Mouse (Mus musculus) kidney, adult 8-10 months (tissue): ENCODE measurements around the gene Plekhg1.

Experiments used
- DNase-seq, 2 experiments: peaks; one replicate each; pipeline ENCODE4 v3.0.0; 2022

The Plekhg1 gene

DNA sequence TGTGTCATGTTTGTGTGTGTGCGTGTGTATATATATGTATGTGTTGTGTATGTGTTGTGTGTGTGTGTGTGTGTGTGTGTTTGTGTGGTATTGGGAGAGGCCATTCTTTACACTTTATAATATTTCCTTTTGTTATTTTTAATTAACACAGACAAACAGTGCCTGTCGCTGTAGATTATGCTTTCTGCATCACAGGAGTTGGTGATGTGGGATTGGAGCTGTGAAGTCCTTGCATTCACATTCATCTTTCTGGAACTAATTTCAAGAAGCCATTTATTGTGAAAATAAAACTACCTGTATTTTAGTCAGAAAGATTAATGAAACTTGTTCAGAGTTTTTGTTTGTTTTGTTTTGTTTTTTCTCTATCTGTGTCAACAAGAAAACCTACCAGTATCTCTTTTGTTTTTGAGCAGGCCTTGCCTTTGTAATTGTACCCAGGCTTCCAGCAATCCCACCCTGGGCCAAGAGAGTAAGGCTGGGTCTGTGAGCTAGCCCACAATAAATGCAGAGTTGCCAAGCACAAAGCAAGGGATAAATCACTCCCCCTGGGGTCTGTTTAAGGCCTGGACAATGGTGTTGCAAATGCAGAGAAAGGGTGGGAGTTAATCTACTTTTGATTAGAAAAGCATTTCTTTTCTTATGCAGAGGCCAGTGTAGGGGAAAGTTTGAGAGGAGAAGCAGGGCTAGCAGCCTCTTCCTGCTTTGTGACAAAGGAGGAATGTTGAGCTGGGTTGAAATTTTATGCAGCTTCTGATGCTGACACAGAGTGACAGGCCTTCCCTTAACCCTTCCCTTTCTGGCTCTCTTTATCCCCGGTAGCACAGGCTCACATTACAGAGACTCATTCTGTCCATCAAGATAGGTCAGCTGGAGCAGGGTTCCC lies 151.5 kb downstream of the Plekhg1 start:
- DNase-seq: no peak

DNA sequence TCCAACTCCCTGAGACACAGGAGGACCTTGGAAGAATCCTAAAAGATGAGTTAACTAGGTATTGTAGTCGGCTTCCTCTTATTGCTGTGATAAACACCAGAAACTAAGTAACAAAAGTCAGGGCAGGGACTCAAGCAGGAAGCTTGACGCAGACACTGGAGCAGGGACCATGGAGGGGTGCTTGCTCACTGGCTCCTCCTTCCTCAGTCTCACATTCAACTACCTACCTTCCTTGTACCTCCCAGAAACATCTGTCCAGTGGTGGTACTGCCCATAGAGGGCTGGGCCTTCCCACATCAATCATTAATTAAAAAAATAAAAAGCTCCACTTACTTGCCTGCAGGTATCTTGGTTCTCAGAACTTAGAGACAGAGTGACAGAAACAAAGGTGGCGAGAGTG lies 152.2 kb downstream of the Plekhg1 start:
- DNase-seq: no peak

DNA sequence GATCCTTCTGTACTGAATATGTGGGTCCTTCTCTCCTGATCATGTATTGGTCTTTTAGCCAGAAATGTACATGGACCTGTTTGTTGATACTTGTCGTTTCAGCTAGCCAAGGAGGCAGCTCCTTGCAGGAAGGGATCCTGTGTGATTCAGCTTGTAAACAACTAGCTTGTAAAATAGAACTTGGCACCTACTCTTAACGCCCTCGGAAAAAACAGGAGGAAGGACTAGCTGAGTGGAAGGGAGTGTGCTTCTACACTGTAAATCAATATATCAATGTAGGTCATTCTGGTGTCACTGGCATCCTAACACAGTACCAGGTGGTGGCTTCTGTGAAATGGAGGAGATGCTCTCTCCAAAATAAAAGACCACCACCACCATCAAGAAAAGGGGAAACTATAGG lies 157.9 kb downstream of the Plekhg1 start:
- peak in 1 of 2 experiments; percentile 40 for DNase-seq

DNA sequence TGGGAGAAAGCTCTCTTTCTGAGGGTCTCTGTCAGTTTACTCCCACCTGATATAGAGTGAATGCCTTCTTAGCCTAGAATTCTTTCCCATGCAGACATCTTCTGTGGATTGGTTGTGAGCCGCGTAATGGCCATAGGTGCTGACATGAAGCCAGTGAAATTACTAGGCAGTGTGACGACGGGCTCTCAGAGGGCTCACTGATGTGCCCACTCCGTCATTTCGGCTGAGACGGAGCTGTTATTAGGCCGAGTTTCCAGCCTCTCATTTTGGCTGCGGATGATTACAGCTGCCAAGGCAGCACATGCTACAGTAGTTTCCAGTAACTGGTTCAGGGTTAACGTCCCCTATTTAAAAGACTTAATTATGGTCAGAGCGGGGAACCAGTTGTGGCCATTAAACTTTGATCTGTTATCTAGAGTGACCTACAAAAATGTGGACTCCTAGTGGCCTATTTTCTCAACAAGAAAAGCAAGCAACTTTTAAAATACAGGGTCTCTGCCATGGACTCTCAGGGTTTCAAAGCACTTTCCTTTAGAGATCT lies 160.3 kb downstream of the Plekhg1 start:
- no peak for DNase-seq

- no peak for DNase-seq
These were observed 165.6 kb downstream of the Plekhg1 start for GRCm38 (mm10) chr10:3905747-3906146.

DNA sequence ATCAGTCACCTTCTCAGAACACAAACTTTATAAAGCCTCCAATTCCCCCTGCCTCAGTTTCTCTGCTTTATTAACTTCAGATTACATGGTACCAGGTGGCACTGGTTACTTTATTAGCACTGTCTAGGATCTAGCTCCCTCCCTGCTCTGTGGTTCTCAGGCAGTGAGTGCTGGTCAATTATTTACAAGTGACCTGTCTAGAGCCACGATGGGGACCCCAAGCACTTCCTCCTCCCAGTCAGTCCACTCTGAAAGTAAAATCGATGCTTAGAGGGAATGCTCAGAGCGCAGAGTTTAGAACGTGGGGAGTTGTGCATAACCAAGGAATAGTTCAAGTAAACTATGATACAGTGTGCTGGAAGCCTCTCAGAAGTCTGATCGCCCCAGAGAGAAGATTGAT lies 173.9 kb downstream of the Plekhg1 start:
- DNase-seq: no peak

- DNase-seq: peak in 1 of 2 experiments; percentile 35
These were observed 180.4 kb downstream of the Plekhg1 start for GRCm38 (mm10) chr10:3920368-3921152.

GRCm38 (mm10) chr10:3928008-3928545 lies 187.9 kb downstream of the Plekhg1 start:
- DNase-seq: no peak

DNA sequence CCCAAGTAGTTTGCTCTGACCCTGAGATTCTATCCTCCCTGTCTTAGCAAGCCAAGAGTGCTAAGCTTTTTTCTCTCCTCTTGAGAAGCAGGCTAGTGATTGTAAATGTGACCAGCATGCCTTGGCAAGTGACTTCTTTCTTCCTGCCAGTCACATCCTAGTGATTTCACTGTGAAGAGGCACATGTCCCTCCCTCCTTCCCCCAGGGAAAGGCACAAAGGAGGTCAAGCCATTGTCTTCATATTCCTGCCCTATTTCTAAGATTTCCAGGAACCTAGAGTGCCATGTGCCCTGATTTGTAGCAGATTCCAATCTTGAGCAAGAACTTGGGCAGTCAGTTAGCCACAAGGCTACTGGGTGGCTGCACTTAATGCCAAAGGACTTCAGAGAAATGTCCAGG lies 191.7 kb downstream of the Plekhg1 start:
- DNase-seq: no peak

- no peak for DNase-seq
These were observed 193.3 kb downstream of the Plekhg1 start for GRCm38 (mm10) chr10:3933311-3933940.

DNA sequence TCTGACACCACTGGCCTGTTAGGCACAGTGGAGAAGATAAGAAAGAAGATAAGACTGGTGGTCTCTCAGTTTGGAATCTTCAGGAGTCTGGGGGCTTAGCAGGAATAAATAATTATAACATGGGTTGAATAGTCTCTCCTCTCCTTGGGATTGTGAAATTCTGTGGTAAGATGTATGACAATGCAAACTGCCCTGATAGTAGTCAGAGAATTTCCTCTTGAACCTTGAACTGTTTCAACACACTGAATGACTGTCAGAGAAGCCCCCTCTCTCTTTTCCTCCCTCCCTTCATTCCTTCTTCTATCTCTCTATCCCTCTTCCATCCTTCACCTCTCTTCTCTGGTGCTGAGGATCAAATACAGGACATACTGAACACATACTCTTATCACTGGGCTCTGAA lies 196.7 kb downstream of the Plekhg1 start:
- DNase-seq: no peak

GRCm38 (mm10) chr10:3939895-3940595 lies 199.9 kb downstream of the Plekhg1 start:
- no peak for DNase-seq

DNA sequence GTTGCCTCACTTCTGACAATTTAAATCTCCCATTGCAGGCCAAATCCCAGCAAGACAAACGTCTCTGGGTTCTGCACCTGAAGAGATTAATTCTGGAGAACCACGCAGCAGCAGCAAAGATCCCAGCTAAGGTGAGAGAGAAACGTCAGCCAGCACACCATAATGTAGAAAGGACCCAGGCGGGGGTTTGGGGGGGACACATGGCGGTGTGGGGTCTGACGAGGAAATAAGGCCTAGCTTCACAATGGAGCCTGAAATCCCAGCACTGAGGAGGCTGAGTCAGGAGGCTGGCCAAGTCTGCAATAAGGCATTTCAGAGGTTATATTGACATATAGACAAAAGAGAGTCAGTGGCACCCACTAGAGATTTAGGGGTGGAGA lies 200.4 kb downstream of the Plekhg1 start:
- DNase-seq: no peak

DNA sequence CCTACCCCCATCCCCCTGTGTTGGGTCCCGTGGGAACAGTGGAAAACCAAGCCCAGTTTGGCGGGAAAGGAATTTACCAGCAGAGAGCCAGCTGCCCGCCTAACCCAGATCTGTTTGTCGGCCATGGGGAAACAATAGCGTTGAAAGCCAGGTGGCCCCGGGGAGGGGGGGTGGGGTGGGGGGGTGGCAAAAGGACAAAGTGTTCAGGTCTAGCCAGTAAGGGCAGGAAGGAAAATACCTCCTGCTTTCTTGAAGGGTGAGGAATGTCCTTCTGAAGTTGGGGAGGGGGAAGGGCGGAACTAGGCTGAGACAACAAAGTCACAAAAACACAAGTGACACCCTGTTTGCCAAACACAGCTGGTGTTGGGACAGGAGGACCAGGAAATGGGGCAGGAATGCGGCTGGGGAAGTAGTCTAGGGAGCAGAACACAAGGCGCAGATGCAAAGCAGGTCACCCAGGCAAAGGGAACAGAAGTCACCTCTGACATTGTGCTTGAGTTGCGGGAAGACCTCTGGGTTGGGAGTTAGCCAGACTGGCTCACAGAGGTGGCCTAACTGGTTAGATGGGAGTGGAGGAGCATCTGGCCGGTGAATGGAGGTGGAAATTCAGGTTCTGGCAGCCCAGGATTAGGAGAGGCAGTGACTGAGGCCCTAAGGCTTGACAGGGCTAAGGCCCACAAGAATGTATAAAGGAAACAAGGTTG lies 201.0 kb downstream of the Plekhg1 start:
- peak; percentile 47 to 74 for DNase-seq

DNA sequence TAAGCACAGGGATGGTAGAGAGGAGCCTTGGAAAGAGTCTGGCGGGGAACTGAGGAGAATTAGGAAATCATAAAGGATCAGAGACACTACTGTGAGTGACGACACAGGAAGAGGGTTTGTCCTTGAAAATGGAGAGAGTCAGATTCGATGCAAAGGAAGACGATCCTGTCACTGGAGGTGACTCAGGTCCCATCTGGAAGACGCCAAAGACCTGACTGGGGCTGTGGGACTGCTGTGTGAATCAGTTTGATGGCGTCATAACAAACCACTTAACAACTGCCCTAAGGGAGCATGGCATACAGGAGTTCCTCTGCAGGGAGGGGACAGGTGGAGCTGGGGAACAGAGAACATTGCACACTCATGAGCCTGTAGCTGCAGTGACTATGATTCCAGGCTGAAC lies 202.1 kb downstream of the Plekhg1 start:
- DNase-seq: no peak

GRCm38 (mm10) chr10:3943492-3944395 lies 203.6 kb downstream of the Plekhg1 start:
- peak; percentile 49 to 52 for DNase-seq

DNA sequence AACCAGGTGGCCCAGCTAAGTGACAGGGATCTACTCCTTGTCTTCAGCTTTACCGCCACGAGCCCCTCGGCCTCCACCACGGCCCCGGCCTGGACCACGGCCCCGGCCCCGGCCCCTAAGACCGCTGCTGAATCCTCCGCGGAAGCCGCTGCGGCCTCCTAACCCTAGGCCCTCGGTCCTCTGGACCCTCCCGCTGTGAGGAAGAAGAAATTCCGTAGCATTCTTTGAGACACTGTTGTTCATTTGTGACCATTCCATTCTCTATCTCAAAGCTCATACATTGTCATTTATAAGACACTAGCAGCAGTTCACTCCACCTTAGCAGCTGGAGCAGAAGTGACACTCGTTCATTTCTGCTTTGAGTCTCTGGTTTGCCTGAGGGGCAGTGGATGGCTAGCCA lies 206.7 kb downstream of the Plekhg1 start:
- DNase-seq: no peak

- DNase-seq: no peak
These were observed 207.2 kb downstream of the Plekhg1 start for GRCm38 (mm10) chr10:3947346-3947745.

- DNase-seq: no peak
These were observed 209.1 kb downstream of the Plekhg1 start for GRCm38 (mm10) chr10:3949306-3949705.

GRCm38 (mm10) chr10:3956471-3956870 lies 216.3 kb downstream of the Plekhg1 start:
- DNase-seq: no peak

GRCm38 (mm10) chr10:3958591-3958990 lies 218.4 kb downstream of the Plekhg1 start:
- DNase-seq: no peak
